Mouse (Mus musculus) limb, embryonic 14.5 days (tissue): ENCODE data around the gene Fam207a. TPM values are rescaled to one million over a fixed set of nuclear protein-coding genes. Genes with fewer than 3 reads are reported as not detected.

ENCODE experiments used
- ATAC-seq: fragments of 200-750 bp; cut with Nextera tagmentation; 2 replicates; pipeline ENCODE4 v1.8.0; 2017; ENCODE audit warnings: low read depth, moderate number of reproducible peaks, moderate TSS enrichment; ENCODE audit not compliant: low FRiP score
- DNase-seq: peaks from one replicate; pipeline ENCODE4 v3.0.0-alpha.2; 2015; ENCODE audit warnings: low spot score
- H3K27ac ChIP-seq: fragments of 300-500 bp; sonication (generic); replicated peaks from 2 replicates; pipeline ENCODE4 v1.5.1; 2014; ENCODE audit warnings: low read depth, mild to moderate bottlenecking, low read length, moderate library complexity, mixed read lengths
- H3K27me3 ChIP-seq: fragments of 300-500 bp; sonication (generic); 2 replicates; pipeline ENCODE4 v1.6.1; 2014; ENCODE audit warnings: low read length, mixed read lengths; ENCODE audit not compliant: control insufficient read depth, insufficient read depth
- H3K36me3 ChIP-seq: fragments of 300-500 bp; sonication (generic); 2 replicates; pipeline ENCODE4 v1.6.1; 2014; ENCODE audit warnings: mild to moderate bottlenecking, low read length, moderate library complexity, mixed read lengths; ENCODE audit not compliant: control insufficient read depth, insufficient read depth
- H3K4me1 ChIP-seq: fragments of 300-500 bp; sonication (generic); 2 replicates; pipeline ENCODE4 v1.6.1; 2014; ENCODE audit warnings: antibody characterized with exemption, low read length, mixed read lengths; ENCODE audit not compliant: control insufficient read depth, insufficient read depth
- H3K4me2 ChIP-seq: fragments of 300-500 bp; sonication (generic); replicated peaks from 2 replicates; pipeline ENCODE4 v1.6.1; 2014; ENCODE audit warnings: low read depth, mild to moderate bottlenecking, low read length, moderate library complexity; ENCODE audit not compliant: severe bottlenecking
- H3K4me3 ChIP-seq: fragments of 300-500 bp; sonication (generic); replicated peaks from 2 replicates; pipeline ENCODE4 v1.5.1; 2014; ENCODE audit warnings: low read length
- H3K9ac ChIP-seq: fragments of 300-500 bp; sonication (generic); 2 replicates; pipeline ENCODE4 v1.6.1; 2014; ENCODE audit warnings: mild to moderate bottlenecking, low read depth, low read length, moderate library complexity; ENCODE audit not compliant: severe bottlenecking
- H3K9me3 ChIP-seq: fragments of 300-500 bp; sonication (generic); 2 replicates; pipeline ENCODE4 v1.6.1; 2016; ENCODE audit warnings: low read length; ENCODE audit not compliant: control insufficient read depth
- POLR2A ChIP-seq: fragments of 200-500 bp; IDR thresholded peaks from 2 replicates; pipeline ENCODE4 v1.8.0; 2012; ENCODE audit warnings: inconsistent platforms, mild to moderate bottlenecking, moderate library complexity, borderline replicate concordance; ENCODE audit not compliant: insufficient read depth, insufficient read length; ENCODE audit errors: extremely low read depth
- WGBS: fragments of 180-500 bp; shearing (Covaris S2); extraction: QIAGEN DNeasy Blood & Tissue Kit; methylation state at CpG from one replicate; pipeline ENCODE4 v1.1.7; 2014; 5-methylcytosine and 5-hydroxymethylcytosine counted together
- polyA plus RNA-seq, 2 experiments: library from polyadenylated mRNA; depleted of rRNA in 1 of 2; stranded (reverse) in 1 of 2; unstranded in 1 of 2; fragments of >200 nt; fragmentation: Nextera tagmentation in 1 of 2; extraction: Ambion mirVana in 1 of 2; gene quantifications; 2 replicates each; pipeline versions ENCODE4 v1.2.1 to v1.2.3; 2012 to 2014

The Fam207a gene
- polyA plus RNA-seq, 2 experiments, result 38.6 to 41.7 TPM

- WGBS, result 81% methylated on average over 6 of the region's 6 CpGs
- no peak for TF ChIP-seq POLR2A
- Histone ChIP-seq H3K4me2 (no peak overlapping the region), H3K4me3 (no peak overlapping the region), H3K4me1 (no peaks in the 10 kb centered on the region), H3K9ac (no peak overlapping the region), H3K36me3 (no peaks in the 10 kb centered on the region), H3K27me3 (no peaks in the 10 kb centered on the region), H3K9me3 (no peaks in the 10 kb centered on the region), H3K27ac (no peak overlapping the region)
- DNase-seq, result no peak
- no peak for ATAC-seq
Measured at GRCm38 (mm10) chr10:77531026-77532019, 15.7 kb upstream of the Fam207a start.

- TF ChIP-seq POLR2A, result no peak
- DNase-seq (no peak), ATAC-seq (no peak)
- H3K9ac ChIP-seq, result no peak within 1 kb of the TSS
- H3K4me1 ChIP-seq, result no peaks in the 10 kb centered on the region
- H3K4me2 ChIP-seq, result no peak within 1 kb of the TSS
- 58% methylated on average over 9 of the region's 9 CpGs for WGBS
- H3K9me3 ChIP-seq, result no peaks in the 10 kb centered on the region
- no peaks in the 10 kb centered on the region for H3K36me3 ChIP-seq
- H3K27ac ChIP-seq, result no peak within 1 kb of the TSS
- no peak within 1 kb of the TSS for H3K4me3 ChIP-seq
- H3K27me3 ChIP-seq, result no peaks in the 10 kb centered on the region
Measured at GRCm38 (mm10) chr10:77530140-77530539, 14.6 kb upstream of the Fam207a start, which contains the start of gene Itgb2. TSS of gene Itgb2 (plus strand) at chr10:77530252.

- Histone ChIP-seq H3K4me1 (no peaks in the 10 kb centered on the region), H3K36me3 (no peaks in the 10 kb centered on the region), H3K27ac (no peak overlapping the region), H3K9ac (no peak overlapping the region), H3K27me3 (no peaks in the 10 kb centered on the region), H3K4me2 (no peak overlapping the region), H3K9me3 (no peaks in the 10 kb centered on the region), H3K4me3 (no peak overlapping the region)
- no peak for TF ChIP-seq POLR2A
- DNase-seq, result no peak
- 82% methylated on average over 6 of the region's 6 CpGs for WGBS
- no peak for ATAC-seq
Measured at GRCm38 (mm10) chr10:77528634-77529033, 13.0 kb upstream of the Fam207a start.

- H3K9me3 ChIP-seq, result no peaks in the 10 kb centered on the region
- no peak overlapping the region for H3K4me2 ChIP-seq
- DNase-seq (no peak), ATAC-seq (no peak)
- H3K4me3 ChIP-seq, result no peak overlapping the region
- H3K27me3 ChIP-seq, result no peaks in the 10 kb centered on the region
- 72% methylated on average over 2 of the region's 2 CpGs for WGBS
- no peak overlapping the region for H3K9ac ChIP-seq
- H3K4me1 ChIP-seq, result peaks cover 7% of the 10 kb centered on the region
- H3K36me3 ChIP-seq, result no peaks in the 10 kb centered on the region
- no peak for TF ChIP-seq POLR2A
- H3K27ac ChIP-seq, result no peak overlapping the region
Measured at GRCm38 (mm10) chr10:77526488-77526887, 10.9 kb upstream of the Fam207a start.

GRCm38 (mm10) chr10:77523321-77523720 lies 7.7 kb upstream of the Fam207a start:
- no peak overlapping the region for H3K9ac ChIP-seq
- no peak for TF ChIP-seq POLR2A
- no peak overlapping the region for H3K4me3 ChIP-seq
- whole genome bisulfite sequencing, result 72% methylated on average over 7 of the region's 7 CpGs
- H3K27ac ChIP-seq, result no peak overlapping the region
- no peak overlapping the region for H3K4me2 ChIP-seq
- no peaks in the 10 kb centered on the region for H3K27me3 ChIP-seq
- H3K4me1 ChIP-seq, result peaks cover 7% of the 10 kb centered on the region
- DNase-seq, result no peak
- H3K36me3 ChIP-seq, result no peaks in the 10 kb centered on the region
- ATAC-seq, result no peak
- no peaks in the 10 kb centered on the region for H3K9me3 ChIP-seq
